Mouse (Mus musculus) left cerebral cortex, adult 9 months (tissue): ENCODE results near the gene Gtf2i.

ENCODE experiments used
- DNase-seq, 2 experiments: peaks; one replicate each; pipeline ENCODE4 v3.0.0; 2022; ENCODE audit warnings: low spot score in 2 of 2

Gtf2i gene

GRCm38 (mm10) chr5:134277109-134277508, 37.5 kb downstream of the Gtf2i start:
- DNase-seq: no peak

- no peak for DNase-seq
Measured at GRCm38 (mm10) chr5:134275556-134275955, 39.0 kb downstream of the Gtf2i start.

GRCm38 (mm10) chr5:134275021-134275420, 39.5 kb downstream of the Gtf2i start:
- DNase-seq: no peak

- no peak for DNase-seq
Measured at GRCm38 (mm10) chr5:134273761-134274160, 40.8 kb downstream of the Gtf2i start.

GRCm38 (mm10) chr5:134272761-134273160, 41.8 kb downstream of the Gtf2i start:
- DNase-seq: no peak

- no peak for DNase-seq
Measured at GRCm38 (mm10) chr5:134271421-134271820, 43.1 kb downstream of the Gtf2i start.

- DNase-seq: no peak
Measured at GRCm38 (mm10) chr5:134270566-134270965, 44.0 kb downstream of the Gtf2i start.

- no peak for DNase-seq
Measured at GRCm38 (mm10) chr5:134269751-134270150, 44.8 kb downstream of the Gtf2i start.

- DNase-seq: no peak
Measured at GRCm38 (mm10) chr5:134268751-134269150, 45.8 kb downstream of the Gtf2i start.

- DNase-seq: no peak
Measured at GRCm38 (mm10) chr5:134266404-134266803, 48.2 kb downstream of the Gtf2i start.

GRCm38 (mm10) chr5:134265890-134266289, 48.7 kb downstream of the Gtf2i start:
- no peak for DNase-seq

GRCm38 (mm10) chr5:134260001-134260636, 54.4 kb downstream of the Gtf2i start:
- no peak for DNase-seq

- no peak for DNase-seq
Measured at GRCm38 (mm10) chr5:134258934-134259333, 55.6 kb downstream of the Gtf2i start.

- no peak for DNase-seq
Measured at GRCm38 (mm10) chr5:134258395-134258794, 56.2 kb downstream of the Gtf2i start.

- DNase-seq: no peak
Measured at GRCm38 (mm10) chr5:134257349-134258031, 57.1 kb downstream of the Gtf2i start.

GRCm38 (mm10) chr5:134255294-134255693, 59.3 kb downstream of the Gtf2i start:
- peak in 1 of 2 experiments; percentile 49 for DNase-seq

- DNase-seq: no peak
Measured at GRCm38 (mm10) chr5:134253806-134254205, 60.8 kb downstream of the Gtf2i start.

- no peak for DNase-seq
Measured at GRCm38 (mm10) chr5:134251083-134251482, 63.5 kb downstream of the Gtf2i start.

- DNase-seq: no peak
Measured at GRCm38 (mm10) chr5:134250601-134251000, 64.0 kb downstream of the Gtf2i start.

GRCm38 (mm10) chr5:134249245-134249649, 65.3 kb downstream of the Gtf2i start:
- peak in 1 of 2 experiments; percentile 64 for DNase-seq

- DNase-seq: no peak
Measured at GRCm38 (mm10) chr5:134248608-134249244, 65.8 kb downstream of the Gtf2i start.

GRCm38 (mm10) chr5:134246146-134246545, 68.4 kb downstream of the Gtf2i start:
- no peak for DNase-seq

GRCm38 (mm10) chr5:134244890-134245289, 69.7 kb downstream of the Gtf2i start:
- DNase-seq: no peak
